Mouse (Mus musculus) midbrain, embryonic 15.5 days (tissue): ENCODE results near the gene Ppil3. TPM values are rescaled to one million over a fixed set of nuclear protein-coding genes. Genes with fewer than 3 reads are reported as not detected.

ENCODE experiments used
- polyA plus RNA-seq: library from polyadenylated mRNA; unstranded; fragments of >200 nt; fragmentation: Nextera tagmentation; extraction: Ambion mirVana; gene quantifications from 2 replicates; pipeline ENCODE4 v1.2.1, GENCODE M21; 2015

Ppil3 gene
- polyA plus RNA-seq, 1 experiment from 2014 or later: 51.0 TPM

Other genes starting within 250 kb of the Ppil3 start
- 0.34 and 0.43 TPM in 2 replicates for gene Aox4, start 235.1 kb downstream of the Ppil3 start, polyA plus RNA-seq
- gene Aox2, start 167.2 kb downstream of the Ppil3 start, polyA plus RNA-seq: not detected in 2 replicates
- gene Bzw1, start 52.6 kb downstream of the Ppil3 start, polyA plus RNA-seq: 310 and 332 TPM in 2 replicates
- gene Clk1, start 21.4 kb downstream of the Ppil3 start, polyA plus RNA-seq: 159 and 170 TPM in 2 replicates
- 57.6 and 59.5 TPM in 2 replicates for gene Nif3l1, start 335 bp downstream of the Ppil3 start, polyA plus RNA-seq
- 21.3 and 22.1 TPM in 2 replicates for gene Orc2, start 59.6 kb upstream of the Ppil3 start, polyA plus RNA-seq
- 13.7 and 15.6 TPM in 2 replicates for gene Fam126b, start 140.8 kb upstream of the Ppil3 start, polyA plus RNA-seq
- 147 and 170 TPM in 2 replicates for gene Ndufb3, start 140.9 kb upstream of the Ppil3 start, polyA plus RNA-seq